Mouse (Mus musculus): ENCODE measurements around the gene Ssr2.
"Not testable (repeated sequence)": the region's sequence is repeated elsewhere in the genome, so short reads cannot be mapped to it uniquely, and the experiment has no call there.

Gene Ssr2

DNA sequence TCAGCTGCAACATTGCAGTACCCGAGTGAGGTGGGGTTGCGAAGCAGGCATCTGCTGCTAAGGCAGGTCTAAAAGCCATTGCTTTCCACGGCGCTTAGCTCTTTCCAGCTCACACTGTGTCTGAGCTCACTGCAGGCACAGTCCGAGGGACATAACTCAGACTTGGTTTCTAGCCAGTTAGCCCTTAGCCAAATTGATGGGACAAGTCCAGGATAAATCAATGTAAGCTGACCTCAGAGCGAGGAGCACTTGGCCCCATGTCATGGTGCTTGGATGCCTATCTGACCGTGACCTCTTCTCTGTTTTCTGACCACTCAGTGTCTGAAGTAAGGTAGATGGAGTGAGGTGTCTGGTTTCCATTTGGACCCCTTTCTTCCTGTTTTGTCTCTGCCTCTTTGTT is 11.7 kb upstream of the Ssr2 start:
- in situ Hi-C loops (cut with MboI, MseI), result no loop called here

GRCm38 (mm10) chr3:88566116-88566515 is 9.6 kb upstream of the Ssr2 start:
- in situ Hi-C loops (cut with MboI, MseI), result no loop called here

GRCm38 (mm10) chr3:88566536-88567061 is 9.1 kb upstream of the Ssr2 start:
- in situ Hi-C loops (cut with MboI, MseI), result no loop called here

DNA sequence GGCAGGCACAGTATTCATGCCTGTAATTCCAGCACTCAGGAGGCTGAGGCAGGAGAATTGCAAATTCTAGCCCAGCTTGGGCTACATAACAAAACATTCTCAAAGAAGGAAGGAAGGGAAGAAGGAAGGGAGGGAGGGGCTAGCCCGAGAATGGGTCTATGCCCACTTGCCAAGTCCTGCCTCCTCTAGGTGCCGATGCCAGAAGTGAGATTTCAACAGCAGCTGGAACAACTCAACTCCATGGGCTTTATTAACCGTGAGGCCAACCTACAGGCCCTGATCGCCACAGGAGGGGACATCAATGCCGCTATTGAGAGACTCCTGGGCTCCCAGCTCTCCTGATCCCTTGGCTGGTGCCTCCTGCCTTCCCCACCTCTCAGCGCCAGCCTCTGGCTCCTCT is 7.8 kb upstream of the Ssr2 start:
- in situ Hi-C loops (cut with MboI, MseI), result no loop called here

- in situ Hi-C loops (cut with MboI, MseI), result no loop called here
Observed at GRCm38 (mm10) chr3:88568615-88569014, 7.1 kb upstream of the Ssr2 start.

GRCm38 (mm10) chr3:88569093-88569492 is 6.6 kb upstream of the Ssr2 start:
- in situ Hi-C loops (cut with MboI, MseI), result no loop called here

DNA sequence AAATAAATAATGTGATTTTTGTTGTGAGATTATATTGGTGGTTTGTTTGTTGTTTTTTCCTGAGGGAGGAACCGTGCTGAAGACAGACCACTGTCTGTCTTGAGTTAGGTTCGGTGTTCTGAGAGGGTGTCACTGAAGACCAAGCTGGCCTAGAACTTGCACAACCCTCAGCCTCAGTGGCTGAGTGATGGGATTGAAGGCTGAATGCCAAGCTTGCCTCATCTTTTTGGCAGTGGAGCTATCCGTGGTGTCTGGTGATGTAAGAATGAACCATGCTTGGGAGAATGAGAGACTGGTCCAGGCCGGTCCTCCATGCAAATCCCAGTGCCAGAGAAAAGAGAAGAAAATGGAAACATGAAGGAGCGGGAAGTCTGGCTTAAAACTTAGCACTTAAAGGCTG is 6.0 kb upstream of the Ssr2 start:
- in situ Hi-C loops (cut with MboI, MseI), result no loop called here

DNA sequence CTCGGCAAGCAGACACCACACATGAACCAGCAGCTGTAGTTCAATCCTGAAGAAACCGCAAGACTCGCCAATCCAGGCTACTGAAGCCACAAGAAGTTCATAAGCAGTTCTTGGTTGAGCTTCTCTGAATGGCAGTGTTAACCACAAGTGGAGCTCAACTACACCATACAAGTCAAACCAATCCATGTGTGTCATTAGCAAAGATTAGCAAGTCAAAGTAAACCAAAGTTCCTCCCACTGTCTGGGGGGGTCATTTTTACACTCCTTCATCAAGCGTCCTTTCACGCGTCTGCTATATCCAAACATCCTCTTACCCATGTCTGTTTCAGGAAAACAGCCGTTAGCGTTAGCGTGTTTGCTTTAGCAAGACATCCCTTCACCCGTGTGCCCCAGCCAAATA is 5.3 kb upstream of the Ssr2 start:
- in situ Hi-C loops (cut with MboI, MseI), result no loop called here

DNA sequence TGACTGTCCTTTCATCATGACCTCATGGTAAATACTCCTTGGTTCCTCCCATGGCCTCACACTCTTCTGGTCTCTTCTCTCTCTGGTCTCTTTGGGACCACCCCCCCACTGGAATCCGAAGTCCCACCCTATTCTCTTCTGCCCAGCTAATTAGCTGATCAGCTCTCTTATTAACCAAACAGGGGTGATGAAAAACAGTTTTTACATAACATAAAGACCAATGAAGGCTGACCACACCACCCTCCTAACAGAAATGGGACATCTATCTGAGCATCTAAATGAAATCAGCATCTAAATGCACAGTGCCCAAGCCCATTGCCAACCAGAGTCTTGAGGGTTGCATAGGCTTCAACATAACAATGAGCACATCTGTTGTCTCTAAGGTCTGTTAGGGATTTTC is 3.8 kb upstream of the Ssr2 start:
- in situ Hi-C loops (cut with MboI, MseI), result no loop called here

- in situ Hi-C loops (cut with MboI, MseI), result no loop called here
Observed at GRCm38 (mm10) chr3:88572835-88573234, 2.8 kb upstream of the Ssr2 start.

DNA sequence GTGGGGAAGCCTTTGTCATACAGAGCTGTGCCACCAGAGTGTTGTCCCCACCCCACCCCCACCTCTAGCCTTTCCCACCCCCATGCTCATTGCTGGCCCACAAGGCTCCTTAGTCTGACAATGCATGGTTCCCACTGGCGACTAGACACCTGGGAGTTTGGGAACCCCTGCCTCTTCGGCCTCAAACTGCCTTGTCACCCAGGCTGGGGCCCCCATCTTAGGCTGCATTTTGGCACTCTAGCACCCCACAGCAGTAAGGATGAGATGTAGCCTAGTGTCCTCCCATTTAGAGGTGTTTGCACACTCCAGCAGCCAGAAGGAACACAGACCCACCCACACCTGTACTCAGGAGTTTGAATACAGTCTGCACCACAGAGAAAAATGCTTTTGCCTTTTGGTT is 1.9 kb upstream of the Ssr2 start:
- in situ Hi-C loops (cut with MboI, MseI), result no loop called here

GRCm38 (mm10) chr3:88577846-88578245 is 2.2 kb downstream of the Ssr2 start:
- in situ Hi-C loops (cut with MboI, MseI), result not testable (repeated sequence)

DNA sequence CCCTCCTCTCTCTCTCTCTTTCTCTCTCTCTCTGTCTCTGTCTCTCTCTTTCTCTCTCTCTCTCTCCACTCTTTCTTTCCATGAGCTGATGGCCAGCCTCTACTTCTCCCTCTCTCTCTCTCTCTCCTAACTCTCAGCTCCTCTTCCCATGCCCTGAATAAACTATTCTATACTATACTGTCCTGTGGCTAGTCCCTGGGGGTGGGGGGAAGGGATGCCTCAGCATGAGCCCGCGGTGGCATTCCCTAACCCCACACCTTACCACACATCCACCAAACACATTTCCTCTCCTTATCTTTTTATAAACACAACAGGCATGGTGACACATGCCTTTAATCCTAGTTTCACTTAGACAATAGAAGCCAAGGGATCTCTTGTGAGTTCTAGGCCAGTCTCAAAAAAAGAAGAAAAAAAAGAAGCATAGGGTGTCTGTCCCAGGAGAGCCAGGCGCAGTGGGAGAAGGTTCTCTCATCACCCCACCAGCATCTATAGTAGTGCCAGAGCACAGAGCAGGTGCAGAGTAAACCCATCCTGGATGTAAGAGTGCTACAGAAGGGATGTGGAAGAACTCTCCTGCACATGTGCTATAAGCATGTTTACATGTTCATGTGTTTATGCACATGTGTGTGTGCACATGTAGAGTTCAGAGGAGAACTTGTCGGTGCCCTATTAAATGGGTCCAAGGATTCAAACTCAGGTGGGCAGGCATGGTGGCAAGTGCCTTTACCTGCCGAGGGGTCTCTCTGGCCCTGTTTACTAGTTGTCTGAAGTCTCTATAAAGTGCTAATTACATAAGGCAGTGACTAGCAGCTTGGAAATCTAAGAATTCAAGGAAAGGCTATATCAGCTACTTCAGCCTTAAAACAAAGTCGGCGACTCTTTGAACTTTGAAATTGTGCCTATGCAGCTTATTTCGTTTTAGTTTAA is 3.1 kb downstream of the Ssr2 start:
- in situ Hi-C loops (cut with MboI, MseI), result no loop called here

DNA sequence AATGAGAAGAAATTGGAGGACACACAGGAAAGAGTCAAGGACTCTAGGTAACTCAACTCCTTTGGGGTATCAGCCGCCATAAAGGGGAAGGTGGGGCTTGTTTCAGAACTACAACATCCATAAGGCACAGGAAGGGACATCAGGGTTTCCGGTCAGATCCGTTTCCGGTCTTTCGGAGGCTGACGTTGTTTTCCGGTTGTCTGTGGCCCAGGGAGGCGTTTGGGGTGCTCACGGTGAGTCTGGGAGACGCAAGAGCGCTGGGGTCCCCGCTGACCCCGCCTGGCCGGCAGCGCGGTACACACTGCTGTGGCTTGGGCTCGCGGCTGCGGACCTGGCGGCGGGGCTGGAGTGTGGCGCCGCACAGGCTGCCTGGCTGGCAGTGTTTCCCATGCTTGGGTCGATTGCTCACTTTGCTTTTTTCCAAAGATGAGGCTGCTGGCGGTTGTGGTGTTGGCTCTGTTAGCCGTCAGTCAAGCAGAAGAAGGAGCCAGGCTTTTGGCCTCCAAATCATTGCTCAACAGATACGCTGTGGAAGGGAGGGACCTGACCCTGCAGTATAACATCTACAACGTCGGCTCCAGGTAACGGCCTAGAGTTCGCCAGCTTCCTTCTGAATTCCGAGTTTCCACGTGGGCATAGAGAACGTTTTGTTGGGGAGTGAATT is 3.9 kb downstream of the Ssr2 start:
- in situ Hi-C loops (cut with MboI, MseI), result no loop called here

DNA sequence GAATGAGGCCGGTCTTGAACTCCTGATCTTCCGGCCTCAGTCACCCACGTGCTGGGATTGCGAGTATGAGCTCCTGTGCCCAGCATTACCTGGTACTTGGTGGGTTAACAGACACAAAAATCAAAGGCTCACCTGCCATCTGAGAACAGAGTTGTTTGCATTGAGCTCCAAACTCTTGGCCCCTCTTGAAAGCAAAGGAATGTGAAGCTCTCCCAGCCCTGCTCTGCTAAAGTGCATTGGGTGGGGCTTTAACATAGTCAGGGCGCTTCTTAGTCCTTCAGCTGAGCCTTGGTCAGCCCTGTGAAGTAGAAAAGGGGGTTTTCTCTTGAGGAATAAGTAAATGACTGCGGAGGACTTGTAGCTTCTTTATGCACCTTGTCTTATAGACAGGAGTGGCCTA is 10.1 kb downstream of the Ssr2 start:
- in situ Hi-C loops (cut with MboI, MseI), result no loop called here

- in situ Hi-C loops (cut with MboI, MseI), result no loop called here
Observed at GRCm38 (mm10) chr3:88586640-88587039, 11.0 kb downstream of the Ssr2 start.

DNA sequence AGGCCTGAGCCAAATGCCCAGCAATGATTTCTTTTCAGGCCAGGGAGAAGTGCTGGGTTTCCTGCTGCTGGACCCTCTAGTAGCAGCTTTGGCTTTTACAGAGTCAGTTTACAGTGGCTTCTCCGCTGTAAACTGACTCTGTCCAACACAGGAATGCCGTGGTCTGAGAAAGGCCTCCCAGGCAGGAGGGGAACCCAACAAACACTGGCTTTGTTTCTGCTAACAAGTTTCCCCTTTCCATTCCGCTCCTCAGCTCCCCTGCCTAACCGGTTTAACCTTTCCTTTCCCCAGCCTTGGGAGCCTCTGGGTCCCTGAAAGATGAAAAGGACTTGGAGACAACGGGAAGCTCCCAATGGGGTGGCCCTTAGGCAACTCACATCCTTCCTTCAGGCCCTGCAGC is 14.6 kb downstream of the Ssr2 start:
- in situ Hi-C loops (cut with MboI, MseI), result no loop called here

GRCm38 (mm10) chr3:88591044-88591443 is 15.4 kb downstream of the Ssr2 start:
- in situ Hi-C loops (cut with MboI, MseI), result no loop called here

DNA sequence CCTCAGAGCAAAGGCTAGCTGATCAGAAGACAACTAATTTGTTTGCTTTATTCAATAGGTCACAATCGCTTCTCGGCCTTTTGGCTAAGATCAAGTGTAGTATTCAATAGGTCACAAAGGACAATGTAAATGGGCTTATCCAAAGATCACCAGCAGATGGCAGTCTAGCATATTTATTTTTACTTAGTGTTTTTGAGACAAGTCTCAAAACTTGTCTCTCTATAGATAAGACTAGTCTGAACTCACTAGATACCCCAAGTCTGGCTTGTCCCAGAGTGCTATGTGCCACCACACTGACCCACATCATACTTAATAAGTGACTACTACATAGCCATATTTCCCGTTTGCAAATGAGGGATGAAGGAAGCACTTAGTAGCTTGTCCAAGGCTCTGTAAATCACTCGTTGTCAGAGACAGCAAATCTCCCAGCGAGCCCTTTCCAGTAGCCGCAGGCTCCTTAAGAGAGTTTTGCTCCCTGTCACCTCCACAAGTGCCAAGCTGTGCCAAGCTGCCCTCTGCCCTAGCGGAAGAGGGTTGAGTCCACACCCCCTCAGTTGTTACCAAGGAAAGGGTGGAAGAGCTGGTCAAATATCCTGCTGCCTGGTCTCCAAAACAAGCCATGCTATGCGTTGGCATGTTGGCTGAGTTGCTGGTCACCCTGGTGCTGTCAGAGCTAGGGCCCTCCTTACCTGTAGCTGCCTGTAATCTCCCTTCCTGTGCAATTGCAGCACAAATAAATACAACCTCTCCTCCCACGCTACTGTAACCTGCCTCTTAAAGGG is 16.5 kb downstream of the Ssr2 start:
- in situ Hi-C loops (cut with MboI, MseI), result no loop called here

DNA sequence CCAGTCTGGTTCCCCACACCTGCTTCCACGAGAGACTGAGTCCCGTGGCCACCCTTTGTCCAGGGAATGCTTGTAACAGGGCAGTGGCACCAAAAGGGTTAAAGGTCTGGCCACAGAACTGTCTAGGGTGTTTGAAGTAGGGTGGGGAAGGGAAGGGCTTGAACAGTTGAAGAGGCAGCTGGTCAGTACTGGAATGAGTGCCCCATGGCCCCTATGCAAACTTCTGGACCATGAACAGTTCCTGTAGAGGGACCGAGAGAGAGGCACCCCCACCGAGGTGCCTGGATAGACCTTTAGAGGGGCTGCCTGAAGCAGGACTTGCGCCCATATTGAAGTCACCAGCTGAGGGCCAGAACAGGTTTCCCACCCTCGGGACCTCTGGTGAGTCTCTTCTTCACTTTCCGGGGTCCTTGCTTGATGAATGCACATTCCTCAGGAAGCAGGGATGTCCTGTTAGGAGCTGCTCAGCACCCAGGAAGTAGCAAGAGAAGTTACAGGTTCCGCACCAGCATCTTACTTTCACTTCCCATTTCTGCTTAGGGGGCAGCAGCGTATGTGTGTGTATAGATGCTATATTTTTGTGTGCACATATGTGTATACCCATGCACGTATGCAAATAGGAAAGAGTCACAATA is 17.4 kb downstream of the Ssr2 start:
- in situ Hi-C loops (cut with MboI, MseI), result no loop called here

DNA sequence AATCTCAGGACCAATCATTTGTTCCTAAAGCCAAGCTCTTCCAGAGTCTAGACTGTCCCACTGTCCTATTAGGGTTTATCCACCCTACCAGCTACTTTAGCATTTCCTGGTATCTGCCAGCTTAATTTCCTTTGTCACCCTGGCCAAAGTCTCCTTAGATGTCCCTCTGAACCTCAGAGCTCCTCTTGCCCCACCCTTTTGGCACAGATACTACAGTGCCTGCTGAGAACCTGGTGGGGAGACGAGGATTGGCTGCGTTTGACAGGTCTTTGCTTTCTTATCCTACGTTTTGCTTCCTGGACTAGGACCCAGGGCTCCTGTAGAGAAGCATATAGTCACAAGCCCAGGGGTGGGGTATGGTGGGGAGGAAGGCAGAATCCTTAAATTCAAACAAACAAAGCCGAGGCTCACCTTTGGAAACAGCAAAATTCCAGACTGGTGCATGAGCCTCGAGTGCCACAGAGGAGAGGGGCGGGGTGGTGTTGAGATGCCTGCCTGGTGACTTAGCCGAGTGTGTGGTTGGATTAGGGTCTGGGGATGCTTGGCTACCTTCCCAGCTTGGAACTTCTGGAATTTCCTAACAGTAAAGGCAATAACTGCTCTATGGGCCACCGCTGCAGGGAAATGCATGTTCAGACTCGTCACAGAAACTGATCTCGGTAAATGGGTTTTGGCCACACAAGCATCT is 18.4 kb downstream of the Ssr2 start:
- in situ Hi-C loops (cut with MboI, MseI), result no loop called here
